Mouse (Mus musculus): ENCODE results near the gene Plch2. TPM values are rescaled to one million over a fixed set of nuclear protein-coding genes. Genes with fewer than 3 reads are reported as not detected.
"Not testable (repeated sequence)": the region's sequence is repeated elsewhere in the genome, so short reads cannot be mapped to it uniquely, and the experiment has no call there.

Gene Plch2
- polyA plus RNA-seq, 1 experiment from 2014 or later: 9.8 TPM

DNA sequence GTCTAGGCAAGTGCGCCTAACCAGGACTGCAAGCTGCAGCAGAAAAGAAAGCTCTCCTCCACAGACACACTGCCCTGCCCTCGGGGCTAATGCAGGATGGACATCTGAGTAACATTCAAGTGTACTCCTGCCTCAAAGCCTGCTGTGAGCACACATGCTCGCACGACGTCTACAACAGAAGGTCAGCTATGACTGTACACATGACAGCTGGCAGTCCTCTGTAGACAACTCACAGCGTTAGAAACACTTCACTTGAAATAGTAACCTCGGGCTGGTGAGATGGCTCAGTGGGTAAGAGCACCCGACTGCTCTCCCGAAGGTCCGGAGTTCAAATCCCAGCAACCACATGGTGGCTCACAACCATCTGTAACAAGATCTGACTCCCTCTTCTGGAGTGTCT, 22.2 kb upstream of the Plch2 start:
- not testable (repeated sequence) for ATAC-seq (ENCODE audit: low read depth); H3K27me3 ChIP-seq (replicated peaks; ENCODE audit: control insufficient read depth, insufficient read depth, low read length); DNase-seq (ENCODE audit: low spot score); H3K9me3 ChIP-seq (ENCODE audit: control insufficient read depth, low read length); H3K4me1 ChIP-seq (ENCODE audit: control insufficient read depth, insufficient read depth, low read length); H3K4me3 ChIP-seq (ENCODE audit: low read depth, low read length); H3K27ac ChIP-seq (replicated peaks; ENCODE audit: low read depth, low read length); H3K4me2 ChIP-seq (ENCODE audit: low read depth, low read length); H3K9ac ChIP-seq (ENCODE audit: low read depth, low read length)
- WGBS: 89% methylated on average over 10 of the region's 10 CpGs
- H3K36me3 ChIP-seq (ENCODE audit: control insufficient read depth, insufficient read depth, low read length): peaks cover 83% of the 10 kb centered on the region

DNA sequence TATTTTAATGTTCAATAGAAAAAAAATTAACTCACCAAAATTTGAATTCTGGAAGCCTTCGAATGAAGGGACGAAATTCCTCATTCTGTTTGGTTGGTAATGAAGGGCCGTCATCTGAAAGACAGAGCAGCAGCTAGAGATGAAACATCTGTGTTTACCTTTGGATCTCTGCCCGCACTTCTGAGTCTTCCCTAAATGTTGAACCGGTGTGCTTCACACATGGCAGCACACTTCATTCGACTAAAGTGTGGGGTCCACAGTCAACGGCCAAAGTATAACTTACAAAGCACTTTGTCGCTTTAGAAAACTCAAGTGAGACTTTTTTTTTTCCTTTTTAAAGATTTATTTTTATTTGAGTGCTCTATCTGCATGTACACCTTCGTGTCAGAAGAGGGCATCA, 20.1 kb upstream of the Plch2 start:
- H3K27ac ChIP-seq (replicated peaks; ENCODE audit: low read depth, low read length): no peak overlapping the region
- no peaks in the 10 kb centered on the region for H3K4me1 ChIP-seq (ENCODE audit: control insufficient read depth, insufficient read depth, low read length)
- H3K27me3 ChIP-seq (replicated peaks; ENCODE audit: control insufficient read depth, insufficient read depth, low read length): no peaks in the 10 kb centered on the region
- no peak overlapping the region for H3K9ac ChIP-seq (ENCODE audit: low read depth, low read length)
- no peak overlapping the region for H3K4me2 ChIP-seq (ENCODE audit: low read depth, low read length)
- 76% methylated on average over 9 of the region's 9 CpGs for WGBS
- DNase-seq (ENCODE audit: low spot score): no peak
- H3K4me3 ChIP-seq (ENCODE audit: low read depth, low read length): no peak overlapping the region
- no peak for ATAC-seq (ENCODE audit: low read depth)
- H3K36me3 ChIP-seq (ENCODE audit: control insufficient read depth, insufficient read depth, low read length): peaks cover 95% of the 10 kb centered on the region
- H3K9me3 ChIP-seq (ENCODE audit: control insufficient read depth, low read length): no peaks in the 10 kb centered on the region

DNA sequence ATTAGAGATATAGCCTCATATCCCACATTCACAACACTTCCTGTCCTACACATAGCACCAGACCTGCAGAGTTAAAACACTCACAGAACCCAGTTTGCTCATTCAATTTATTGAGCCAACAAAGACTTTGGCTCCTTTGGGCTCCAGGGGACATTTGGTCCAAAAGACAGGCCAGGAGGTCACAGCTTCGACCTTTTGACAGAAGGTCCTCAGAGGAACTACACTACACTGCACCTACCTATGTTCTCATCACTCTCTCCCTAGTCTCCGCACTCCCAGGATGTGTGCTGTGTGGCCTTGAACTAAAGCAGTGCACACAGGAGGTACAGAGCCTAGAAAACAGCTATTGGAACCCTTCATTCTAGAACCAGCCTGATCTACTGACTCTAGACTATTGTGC, 19.2 kb upstream of the Plch2 start:
- peaks cover 97% of the 10 kb centered on the region for H3K36me3 ChIP-seq (ENCODE audit: control insufficient read depth, insufficient read depth, low read length)
- no peaks in the 10 kb centered on the region for H3K9me3 ChIP-seq (ENCODE audit: control insufficient read depth, low read length)
- no peak for DNase-seq (ENCODE audit: low spot score)
- WGBS: 95% methylated on average over 2 of the region's 2 CpGs
- ATAC-seq (ENCODE audit: low read depth): no peak
- no peak overlapping the region for H3K27ac ChIP-seq (replicated peaks; ENCODE audit: low read depth, low read length)
- no peak overlapping the region for H3K4me2 ChIP-seq (ENCODE audit: low read depth, low read length)
- H3K4me3 ChIP-seq (ENCODE audit: low read depth, low read length): no peak overlapping the region
- H3K4me1 ChIP-seq (ENCODE audit: control insufficient read depth, insufficient read depth, low read length): no peaks in the 10 kb centered on the region
- no peaks in the 10 kb centered on the region for H3K27me3 ChIP-seq (replicated peaks; ENCODE audit: control insufficient read depth, insufficient read depth, low read length)
- H3K9ac ChIP-seq (ENCODE audit: low read depth, low read length): no peak overlapping the region

DNA sequence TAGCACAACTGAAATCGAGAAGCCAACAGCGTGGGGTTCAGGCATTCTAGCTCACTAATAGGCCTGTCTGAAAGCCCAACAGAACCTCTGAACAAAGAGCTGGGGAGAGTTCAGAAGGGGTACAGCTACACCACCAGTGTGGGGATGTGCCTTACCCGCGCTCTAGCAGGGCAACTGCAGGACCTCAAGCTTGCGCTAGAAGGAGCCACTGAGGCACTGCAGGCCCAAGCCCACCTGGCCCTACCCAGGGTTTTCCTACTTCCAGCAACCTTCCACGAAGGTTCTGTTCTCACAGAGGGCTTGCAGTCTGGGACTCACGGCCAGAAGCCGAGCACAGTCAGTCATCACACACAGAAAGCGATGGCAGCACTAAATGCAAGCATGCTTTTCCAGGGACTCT, 18.6 kb upstream of the Plch2 start:
- WGBS: 87% methylated on average over 8 of the region's 9 CpGs

DNA sequence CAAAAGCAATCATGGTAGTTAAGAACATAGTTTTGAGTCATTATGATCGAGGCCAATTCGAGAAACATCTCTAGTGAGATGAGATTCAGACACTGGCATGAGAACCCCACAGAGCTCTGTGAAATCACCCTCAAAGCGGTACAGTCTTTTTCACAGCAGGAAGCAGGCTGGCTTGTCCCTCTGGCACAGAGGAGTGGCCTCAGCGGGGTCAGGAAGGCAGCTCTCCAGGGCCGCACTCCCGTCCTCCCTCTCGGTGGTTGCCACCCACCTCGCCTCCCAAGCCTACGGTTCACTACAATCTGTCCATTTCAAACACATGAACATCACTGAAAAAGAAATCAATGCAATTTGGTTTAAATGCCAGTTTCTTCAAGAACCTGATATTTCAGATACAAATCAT, 17.8 kb upstream of the Plch2 start:
- no peak for DNase-seq (ENCODE audit: low spot score)
- no peaks in the 10 kb centered on the region for H3K4me1 ChIP-seq (ENCODE audit: control insufficient read depth, insufficient read depth, low read length)
- no peaks in the 10 kb centered on the region for H3K27me3 ChIP-seq (replicated peaks; ENCODE audit: control insufficient read depth, insufficient read depth, low read length)
- no peak overlapping the region for H3K9ac ChIP-seq (ENCODE audit: low read depth, low read length)
- peaks cover 96% of the 10 kb centered on the region for H3K36me3 ChIP-seq (ENCODE audit: control insufficient read depth, insufficient read depth, low read length)
- H3K9me3 ChIP-seq (ENCODE audit: control insufficient read depth, low read length): no peaks in the 10 kb centered on the region
- no peak overlapping the region for H3K27ac ChIP-seq (replicated peaks; ENCODE audit: low read depth, low read length)
- no peak overlapping the region for H3K4me2 ChIP-seq (ENCODE audit: low read depth, low read length)
- WGBS: 76% methylated on average over 9 of the region's 9 CpGs
- H3K4me3 ChIP-seq (ENCODE audit: low read depth, low read length): no peak overlapping the region
- no peak for ATAC-seq (ENCODE audit: low read depth)

More for the DNA sequence above, 18.6 kb upstream of the Plch2 start:
- H3K9ac ChIP-seq (ENCODE audit: low read depth, low read length): no peak overlapping the region
- H3K27ac ChIP-seq (replicated peaks; ENCODE audit: low read depth, low read length): no peak overlapping the region
- H3K9me3 ChIP-seq (ENCODE audit: control insufficient read depth, low read length): no peaks in the 10 kb centered on the region
- H3K4me1 ChIP-seq (ENCODE audit: control insufficient read depth, insufficient read depth, low read length): no peaks in the 10 kb centered on the region
- no peak for DNase-seq (ENCODE audit: low spot score)
- H3K27me3 ChIP-seq (replicated peaks; ENCODE audit: control insufficient read depth, insufficient read depth, low read length): no peaks in the 10 kb centered on the region
- peaks cover 97% of the 10 kb centered on the region for H3K36me3 ChIP-seq (ENCODE audit: control insufficient read depth, insufficient read depth, low read length)
- H3K4me3 ChIP-seq (ENCODE audit: low read depth, low read length): no peak overlapping the region
- no peak overlapping the region for H3K4me2 ChIP-seq (ENCODE audit: low read depth, low read length)
- no peak for ATAC-seq (ENCODE audit: low read depth)

DNA sequence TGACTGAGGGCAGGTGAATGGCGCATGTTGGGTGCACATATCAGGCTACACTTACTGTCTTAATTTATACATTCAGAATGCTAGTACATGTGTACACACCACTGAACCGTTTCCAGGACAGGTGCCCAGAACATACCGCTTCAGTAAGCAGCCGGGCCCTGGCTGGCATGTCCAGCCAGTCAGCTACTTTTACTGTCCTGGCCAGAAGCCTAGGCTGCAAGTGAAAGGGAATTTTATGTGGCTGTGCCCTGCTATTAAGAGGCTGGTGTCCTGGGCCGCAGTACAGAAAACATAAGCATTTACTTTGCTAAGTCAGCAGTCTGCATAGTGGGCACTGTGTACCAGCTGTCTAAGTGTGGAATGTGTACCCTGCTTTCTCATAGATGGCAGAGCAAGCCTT, 14.3 kb upstream of the Plch2 start:
- H3K27ac ChIP-seq (replicated peaks; ENCODE audit: low read depth, low read length): no peak overlapping the region
- 90% methylated on average over 5 of the region's 5 CpGs for WGBS

DNA sequence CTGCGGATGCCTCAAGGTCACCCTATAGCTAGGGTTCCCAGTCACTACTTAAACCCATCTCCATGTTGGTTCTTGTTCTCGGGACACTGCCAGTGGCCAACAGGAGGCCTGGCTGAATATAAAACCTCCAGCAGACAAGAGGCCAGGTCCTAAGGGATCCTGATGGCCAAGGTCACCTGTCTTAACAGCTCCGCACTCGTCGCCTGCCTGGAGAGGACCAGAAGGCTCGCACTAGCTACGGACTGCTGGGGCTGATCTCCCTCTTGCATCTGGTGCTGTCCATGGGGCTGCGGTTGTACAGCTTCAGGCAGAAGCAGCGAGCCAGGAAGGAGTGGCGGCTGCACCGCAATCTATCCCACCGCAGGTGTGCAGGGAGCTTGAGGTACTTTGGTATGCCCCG, 13.6 kb upstream of the Plch2 start:
- peaks cover 69% of the 10 kb centered on the region for H3K36me3 ChIP-seq (ENCODE audit: control insufficient read depth, insufficient read depth, low read length)
- no peak overlapping the region for H3K4me2 ChIP-seq (ENCODE audit: low read depth, low read length)
- no peak overlapping the region for H3K4me3 ChIP-seq (ENCODE audit: low read depth, low read length)
- no peak overlapping the region for H3K27ac ChIP-seq (replicated peaks; ENCODE audit: low read depth, low read length)
- DNase-seq (ENCODE audit: low spot score) (no peak), ATAC-seq (ENCODE audit: low read depth) (no peak)
- no peaks in the 10 kb centered on the region for H3K27me3 ChIP-seq (replicated peaks; ENCODE audit: control insufficient read depth, insufficient read depth, low read length)
- no peak overlapping the region for H3K9ac ChIP-seq (ENCODE audit: low read depth, low read length)
- peaks cover 10% of the 10 kb centered on the region for H3K4me1 ChIP-seq (ENCODE audit: control insufficient read depth, insufficient read depth, low read length)
- WGBS: 86% methylated on average over 13 of the region's 13 CpGs
- H3K9me3 ChIP-seq (ENCODE audit: control insufficient read depth, low read length): no peaks in the 10 kb centered on the region

More for the DNA sequence above, 14.3 kb upstream of the Plch2 start:
- H3K9ac ChIP-seq (ENCODE audit: low read depth, low read length): no peak overlapping the region
- no peaks in the 10 kb centered on the region for H3K27me3 ChIP-seq (replicated peaks; ENCODE audit: control insufficient read depth, insufficient read depth, low read length)
- ATAC-seq (ENCODE audit: low read depth): no peak
- H3K4me2 ChIP-seq (ENCODE audit: low read depth, low read length): no peak overlapping the region
- H3K4me3 ChIP-seq (ENCODE audit: low read depth, low read length): no peak overlapping the region
- H3K36me3 ChIP-seq (ENCODE audit: control insufficient read depth, insufficient read depth, low read length): peaks cover 76% of the 10 kb centered on the region
- no peak for DNase-seq (ENCODE audit: low spot score)
- H3K9me3 ChIP-seq (ENCODE audit: control insufficient read depth, low read length): no peaks in the 10 kb centered on the region
- H3K4me1 ChIP-seq (ENCODE audit: control insufficient read depth, insufficient read depth, low read length): peaks cover 10% of the 10 kb centered on the region

DNA sequence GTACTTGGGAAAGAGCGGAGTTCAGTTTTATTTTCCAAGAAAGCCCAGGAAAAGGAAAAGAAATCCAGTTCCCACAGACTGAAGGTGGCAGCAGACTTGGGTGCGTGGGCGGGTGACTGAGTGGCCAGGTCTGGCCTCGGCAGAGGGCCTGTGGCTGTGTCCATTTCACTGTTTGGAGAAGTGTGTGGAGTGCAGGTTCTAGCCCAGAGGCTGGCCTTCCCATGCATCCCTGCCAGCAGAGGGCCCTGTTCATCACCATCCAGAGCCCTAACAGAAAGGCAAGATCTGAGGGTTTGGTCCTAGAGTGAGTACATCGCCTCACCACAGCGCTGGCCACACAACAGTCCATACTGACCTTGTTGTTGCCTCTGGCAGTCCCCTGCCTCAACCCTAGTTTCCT, 12.6 kb upstream of the Plch2 start:
- Histone ChIP-seq H3K4me2 (ENCODE audit: low read depth, low read length) (no peak overlapping the region), H3K36me3 (ENCODE audit: control insufficient read depth, insufficient read depth, low read length) (peaks cover 59% of the 10 kb centered on the region), H3K9me3 (ENCODE audit: control insufficient read depth, low read length) (no peaks in the 10 kb centered on the region), H3K9ac (ENCODE audit: low read depth, low read length) (no peak overlapping the region), H3K4me1 (ENCODE audit: control insufficient read depth, insufficient read depth, low read length) (peaks cover 10% of the 10 kb centered on the region), H3K27ac (replicated peaks; ENCODE audit: low read depth, low read length) (no peak overlapping the region), H3K27me3 (replicated peaks; ENCODE audit: control insufficient read depth, insufficient read depth, low read length) (no peaks in the 10 kb centered on the region), H3K4me3 (ENCODE audit: low read depth, low read length) (no peak overlapping the region)
- WGBS: 90% methylated on average over 6 of the region's 6 CpGs
- DNase-seq (ENCODE audit: low spot score) (no peak), ATAC-seq (ENCODE audit: low read depth) (no peak)

DNA sequence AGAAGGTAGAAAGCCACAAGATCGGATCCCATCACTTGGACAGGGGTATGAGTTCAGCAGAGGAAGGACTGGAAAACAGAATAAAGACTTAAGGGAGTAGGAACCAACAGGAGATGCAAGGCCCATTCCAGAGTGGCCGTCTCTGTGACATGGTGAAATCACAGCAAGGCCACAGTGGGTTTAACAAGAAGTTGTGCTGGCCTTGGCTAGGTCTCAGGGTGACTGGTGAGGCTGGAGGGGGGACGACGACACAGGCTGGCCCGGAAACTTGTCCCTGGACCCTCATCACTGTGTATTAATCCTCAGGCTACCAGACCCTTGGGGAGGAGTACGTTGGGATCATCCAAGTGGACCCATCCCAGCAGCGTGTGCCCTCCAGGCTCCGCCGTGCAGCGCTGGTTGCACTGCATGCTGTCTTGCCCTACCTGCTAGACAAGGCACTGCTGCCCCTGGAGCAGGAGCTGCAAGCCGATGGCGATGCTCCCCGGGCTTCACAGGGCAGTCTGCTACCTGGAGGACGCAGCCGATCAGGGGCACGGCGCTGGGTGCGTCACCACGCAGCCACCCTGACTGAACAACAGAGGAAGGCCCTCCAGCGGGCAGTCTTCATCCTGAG, 11.9 kb upstream of the Plch2 start:
- Histone ChIP-seq H3K4me3 (ENCODE audit: low read depth, low read length) (no peak overlapping the region), H3K9ac (ENCODE audit: low read depth, low read length) (no peak overlapping the region), H3K27me3 (replicated peaks; ENCODE audit: control insufficient read depth, insufficient read depth, low read length) (no peaks in the 10 kb centered on the region), H3K9me3 (ENCODE audit: control insufficient read depth, low read length) (no peaks in the 10 kb centered on the region), H3K36me3 (ENCODE audit: control insufficient read depth, insufficient read depth, low read length) (peaks cover 52% of the 10 kb centered on the region), H3K4me1 (ENCODE audit: control insufficient read depth, insufficient read depth, low read length) (peaks cover 10% of the 10 kb centered on the region), H3K4me2 (ENCODE audit: low read depth, low read length) (no peak overlapping the region), H3K27ac (replicated peaks; ENCODE audit: low read depth, low read length) (no peak overlapping the region)
- DNase-seq (ENCODE audit: low spot score) (no peak), ATAC-seq (ENCODE audit: low read depth) (no peak)
- 92% methylated on average over 19 of the region's 20 CpGs for WGBS

Measured in embryonic facial prominence, embryonic 14.5 days (tissue).